Mouse (Mus musculus): Measurements from ENCODE around the gene Grid2.
"Not testable (repeated sequence)": the region's sequence is repeated elsewhere in the genome, so short reads cannot be mapped to it uniquely, and the experiment has no call there.

Gene Grid2

DNA sequence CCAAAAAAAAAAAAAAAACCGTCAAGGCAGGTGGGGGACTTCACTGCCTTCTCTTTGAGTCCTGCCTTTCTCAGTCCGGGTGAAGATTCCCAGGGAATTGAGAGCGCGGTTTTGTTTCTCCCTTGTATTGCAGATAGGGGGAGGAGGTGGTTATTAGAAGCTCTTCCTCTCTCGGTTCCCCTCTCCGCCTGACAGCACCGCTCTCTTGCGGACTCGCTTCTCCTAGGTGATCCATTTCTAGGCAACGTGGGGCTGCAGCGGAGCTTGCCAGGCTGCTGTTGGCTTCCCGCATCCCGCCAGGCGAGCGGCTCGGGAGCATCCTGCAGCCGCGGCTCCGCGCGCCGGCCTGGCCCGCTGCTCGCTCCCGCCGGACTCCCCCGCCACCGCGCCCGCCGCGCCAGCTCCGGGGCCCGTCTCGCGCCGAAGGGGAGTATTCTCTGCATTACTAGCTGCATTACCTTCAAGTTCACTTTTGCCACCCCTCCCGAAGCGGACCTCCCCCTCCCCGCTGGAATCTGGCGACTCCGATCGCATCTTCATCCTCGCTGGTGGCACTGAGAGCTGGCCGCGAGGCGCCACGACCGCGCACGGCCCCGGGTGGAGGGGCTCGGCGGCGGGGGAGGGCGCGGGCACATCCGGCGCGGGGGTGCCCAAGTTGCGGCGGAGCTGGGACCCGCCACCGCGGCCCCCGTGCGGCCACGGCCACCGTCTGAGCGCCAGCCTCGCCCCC, at the start of gene Grid2:
Gene Grid2, plus strand, starts transcription at position 51 of the 730 bp plus-strand sequence.
- DNase-seq (ENCODE audit: low spot score in 2 of 2) = no peak

DNA sequence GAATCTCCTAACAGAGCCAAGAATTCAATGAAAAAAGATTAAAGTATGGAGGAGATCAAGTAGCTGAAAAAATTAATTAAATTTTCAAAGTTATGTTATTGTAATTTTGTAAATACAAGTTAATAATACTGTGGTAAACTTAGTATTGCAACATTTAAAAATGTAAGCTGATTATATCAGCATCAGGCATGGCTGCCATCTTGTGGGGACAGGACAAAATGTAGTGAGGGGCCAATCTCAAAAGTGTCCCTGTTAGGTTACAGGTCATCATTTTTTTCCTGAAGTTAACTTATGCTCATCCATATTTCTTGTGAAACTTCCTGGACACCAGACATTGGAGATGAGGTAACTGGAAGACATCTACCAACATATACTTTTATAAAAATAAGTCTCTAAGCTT, 4.9 kb upstream of the Grid2 start:
- DNase-seq (ENCODE audit: low spot score in 2 of 2) = no peak

DNA sequence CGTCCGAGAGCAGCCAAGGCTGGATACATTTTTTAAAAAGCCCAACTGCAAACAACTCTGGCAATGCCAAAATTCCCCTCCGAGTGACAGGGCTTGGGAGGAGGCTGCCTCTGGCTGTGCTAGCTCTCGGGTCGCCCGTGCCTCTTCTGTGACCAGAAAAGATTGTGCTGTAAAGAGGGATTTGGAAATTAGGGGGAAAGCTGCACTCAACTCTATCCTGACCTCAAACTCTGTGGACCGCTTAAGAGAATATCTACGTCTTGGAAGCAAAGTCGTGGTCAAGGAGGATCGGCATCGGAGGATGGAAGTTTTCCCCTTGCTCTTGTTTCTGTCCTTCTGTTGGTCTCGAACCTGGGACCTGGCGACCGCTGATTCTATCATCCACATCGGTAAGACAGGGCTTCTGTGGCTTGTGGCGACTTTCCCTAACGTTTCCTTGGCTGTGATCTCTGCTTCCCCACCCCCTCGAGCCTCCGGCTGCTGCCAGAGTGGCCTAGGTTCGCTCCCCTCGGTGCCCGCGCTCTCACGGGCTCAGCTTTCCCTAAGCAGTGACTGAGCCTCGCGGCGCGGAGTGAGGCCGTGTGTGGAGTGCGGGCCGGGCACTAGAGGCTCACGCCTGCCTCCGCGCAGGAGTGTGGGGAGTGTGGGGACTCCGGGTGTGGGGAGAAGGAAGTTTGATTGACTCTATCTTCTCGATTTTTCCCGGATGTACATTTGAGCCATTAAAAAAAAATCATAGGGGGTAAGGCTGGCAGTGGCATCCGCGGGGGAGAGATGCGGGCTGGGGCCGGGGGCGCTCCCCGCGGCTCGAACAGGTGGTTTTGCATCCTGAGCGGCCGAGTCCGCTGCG, 1.1 kb downstream of the Grid2 start:
- DNase-seq (ENCODE audit: low spot score in 2 of 2) = no peak

DNA sequence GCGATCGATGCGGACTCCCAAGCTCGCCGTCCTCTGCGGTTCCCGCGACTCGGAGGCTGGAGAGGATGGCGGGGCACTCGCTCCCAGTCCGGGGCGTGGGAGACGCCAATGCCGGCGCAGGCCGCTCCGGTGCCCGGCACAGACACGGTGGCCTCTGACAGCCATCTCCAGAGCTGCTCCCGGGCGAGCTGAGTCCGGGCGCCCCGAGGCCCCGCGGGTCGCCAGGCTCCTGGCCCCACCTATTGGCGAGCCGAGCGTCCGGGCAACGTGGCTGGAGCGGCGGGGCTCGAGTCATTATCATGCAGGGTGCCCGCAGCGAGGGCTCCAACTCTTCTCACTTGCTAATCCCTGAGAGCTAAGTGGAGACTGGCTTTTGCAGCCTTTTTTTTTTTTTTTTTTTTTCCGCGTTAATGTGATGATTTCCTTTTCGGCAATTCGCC, 1.8 kb downstream of the Grid2 start:
- no peak for DNase-seq (ENCODE audit: low spot score in 2 of 2)

DNA sequence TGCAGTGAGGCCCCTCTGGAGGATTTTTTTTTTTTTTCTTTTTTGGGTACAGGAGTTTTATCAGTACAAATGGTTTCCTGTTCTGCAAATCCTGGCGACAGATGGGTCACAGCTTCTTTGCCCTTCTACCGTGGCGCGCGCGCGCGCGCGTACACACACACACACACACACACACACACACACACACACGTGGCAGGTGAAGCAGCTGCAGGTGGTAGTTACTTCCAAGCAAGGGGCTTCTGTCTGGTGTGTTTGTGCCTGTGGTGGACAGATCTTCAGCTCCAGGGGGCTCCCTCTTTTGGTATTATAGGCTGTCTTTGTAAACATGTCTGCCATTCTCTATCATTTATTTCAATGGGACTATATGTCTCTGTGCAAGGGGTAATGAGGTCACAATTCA, 2.2 kb downstream of the Grid2 start:
- DNase-seq (ENCODE audit: low spot score in 2 of 2) = no peak

DNA sequence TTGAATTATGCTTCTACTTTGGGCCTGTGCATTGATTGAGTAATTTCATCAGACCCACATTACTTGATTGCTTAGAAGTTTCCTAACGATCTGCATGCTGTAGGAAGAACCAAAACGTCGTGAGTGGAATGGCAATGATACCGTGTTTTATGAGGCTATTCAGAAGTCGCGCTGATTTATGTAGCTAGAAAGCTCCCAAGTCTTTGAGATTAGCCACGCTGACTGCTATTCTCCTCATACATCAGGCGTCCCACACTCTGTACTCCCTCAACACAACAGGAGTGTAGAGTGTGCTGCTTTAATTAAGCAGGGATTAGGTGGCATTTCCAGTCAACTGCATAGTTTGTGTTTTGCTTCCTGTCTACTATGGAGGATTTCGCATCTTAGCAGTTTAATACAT, 4.1 kb downstream of the Grid2 start:
- no peak for DNase-seq (ENCODE audit: low spot score in 2 of 2)

DNA sequence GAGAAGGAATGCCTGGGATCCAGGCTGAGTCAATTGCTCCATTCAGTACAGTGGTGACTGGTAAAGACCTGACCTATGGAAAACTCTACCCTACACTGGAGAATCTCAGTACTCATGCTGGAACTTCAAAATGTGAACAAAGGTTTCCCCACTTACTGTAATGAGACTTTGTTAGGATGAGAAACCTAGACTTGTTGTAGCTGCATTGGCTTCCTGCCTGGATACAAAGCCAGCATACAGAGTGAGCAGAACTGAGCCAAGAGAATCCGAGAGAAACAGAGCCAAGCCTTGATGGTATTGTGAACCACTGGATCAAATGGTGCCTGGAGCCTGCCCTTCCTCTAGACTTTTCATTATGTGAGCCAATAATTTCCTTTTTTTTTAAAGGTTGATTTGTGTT, 28.7 kb downstream of the Grid2 start:
- no peak for DNase-seq (ENCODE audit: low spot score in 2 of 2)

DNA sequence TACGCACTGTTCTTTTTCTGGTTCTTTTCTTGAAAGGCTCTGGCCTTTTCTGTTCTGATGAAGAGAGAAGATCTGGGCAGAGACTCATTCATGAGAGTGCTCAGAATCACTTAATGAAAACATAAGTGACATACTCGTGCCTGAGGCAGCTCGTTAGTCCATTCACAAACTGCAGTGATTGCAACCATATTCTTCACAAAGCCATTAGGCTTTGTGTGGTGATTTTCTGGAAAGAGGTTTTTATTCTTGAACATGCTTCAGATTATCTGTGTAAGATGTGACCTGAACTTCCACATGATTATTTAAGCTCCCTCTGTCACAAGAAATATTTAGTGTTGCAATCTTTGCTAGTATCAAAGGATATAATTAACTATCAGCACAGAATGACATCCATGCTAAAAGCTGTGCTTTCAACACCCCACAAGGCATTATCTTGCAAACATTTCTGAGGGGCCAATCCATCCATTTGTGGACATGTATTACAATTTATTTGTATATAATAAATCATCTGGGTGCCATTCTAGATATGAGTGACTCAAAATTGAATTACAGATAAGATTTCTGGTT, 86.8 kb downstream of the Grid2 start:
- no peak for DNase-seq (ENCODE audit: low spot score in 2 of 2)

DNA sequence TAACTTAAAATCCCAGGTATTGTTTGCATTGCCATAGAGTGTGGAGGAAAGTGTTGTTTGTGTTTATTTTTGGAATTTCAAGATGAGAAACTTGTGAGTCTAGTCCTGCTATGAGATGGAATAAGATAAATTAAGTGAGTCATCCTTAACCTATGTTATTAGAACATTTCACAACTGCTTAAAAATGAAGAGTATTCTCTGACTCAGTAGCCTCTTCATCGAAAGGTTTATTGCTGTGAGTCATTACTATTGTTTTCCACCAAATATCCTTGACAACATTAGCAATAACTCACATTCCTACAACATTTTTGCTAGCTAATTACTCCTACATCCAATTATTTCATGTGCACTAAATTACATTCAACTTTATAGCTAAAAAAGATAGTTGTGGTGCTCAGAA, 91.3 kb downstream of the Grid2 start:
- DNase-seq (ENCODE audit: low spot score in 2 of 2) = no peak

DNA sequence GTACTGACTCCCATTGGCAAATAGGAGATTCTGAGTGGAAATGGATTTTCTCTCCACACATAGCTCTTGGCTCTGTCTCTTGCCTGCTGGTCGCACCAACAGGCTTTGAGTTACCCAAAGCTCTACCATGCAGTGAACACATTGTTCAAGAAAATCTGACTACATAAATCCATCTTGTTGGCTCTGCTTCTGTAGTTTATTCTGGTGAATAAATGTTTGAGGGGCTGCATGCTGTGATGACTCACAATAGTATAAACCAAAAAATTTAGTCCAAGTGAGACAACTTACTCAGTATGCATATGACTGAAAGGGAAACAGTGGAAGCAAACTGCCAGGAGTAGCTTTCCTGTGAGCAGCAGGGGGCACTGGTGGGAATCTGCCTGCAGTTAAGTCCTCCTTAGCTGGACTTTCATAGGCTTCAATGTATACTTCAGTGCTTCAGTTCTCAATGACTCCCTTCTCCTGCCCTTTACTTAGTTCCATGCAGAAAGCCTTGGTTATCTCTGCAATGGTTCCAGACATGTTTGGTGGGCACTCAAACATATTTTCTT, 125.5 kb downstream of the Grid2 start:
- DNase-seq (ENCODE audit: low spot score in 2 of 2) = no peak

DNA sequence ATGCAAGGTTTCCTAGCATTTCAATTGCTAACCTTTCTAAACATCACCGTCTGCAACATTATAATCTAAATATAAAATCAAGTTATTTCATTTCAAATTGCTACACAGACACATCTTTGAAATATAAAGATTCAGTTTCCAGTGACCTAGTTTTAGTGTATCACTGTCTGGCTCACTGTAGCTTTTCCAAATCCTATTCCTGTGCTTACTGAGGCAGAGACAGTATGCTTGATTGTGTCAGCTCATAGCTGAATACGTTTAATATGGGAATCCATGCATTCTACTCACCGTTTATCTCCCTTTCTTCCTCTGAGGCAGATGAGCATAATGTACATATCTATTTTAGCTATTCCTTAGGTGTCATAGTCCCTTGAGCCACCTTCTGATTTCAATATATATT, 146.0 kb downstream of the Grid2 start:
- no peak for DNase-seq (ENCODE audit: low spot score in 2 of 2)

DNA sequence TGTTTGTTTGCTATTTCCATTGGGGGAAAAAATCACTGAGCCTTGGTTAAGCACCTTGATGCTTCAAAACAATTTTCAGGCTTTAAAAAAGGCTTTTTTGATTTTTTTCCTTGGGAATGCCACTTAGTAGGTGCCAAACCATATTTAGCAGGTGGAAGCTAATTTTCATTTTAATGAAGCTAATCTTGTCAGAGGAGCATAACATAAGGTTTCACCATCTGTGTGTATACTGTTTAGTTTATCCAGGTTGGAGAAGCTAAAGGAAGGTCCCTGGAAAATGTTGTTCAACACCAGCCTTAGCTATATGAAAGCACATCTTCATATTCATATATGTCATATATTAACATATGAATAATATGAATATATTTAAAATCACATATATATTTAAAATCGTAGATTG, 161.9 kb downstream of the Grid2 start:
- DNase-seq (ENCODE audit: low spot score in 2 of 2) = no peak

DNA sequence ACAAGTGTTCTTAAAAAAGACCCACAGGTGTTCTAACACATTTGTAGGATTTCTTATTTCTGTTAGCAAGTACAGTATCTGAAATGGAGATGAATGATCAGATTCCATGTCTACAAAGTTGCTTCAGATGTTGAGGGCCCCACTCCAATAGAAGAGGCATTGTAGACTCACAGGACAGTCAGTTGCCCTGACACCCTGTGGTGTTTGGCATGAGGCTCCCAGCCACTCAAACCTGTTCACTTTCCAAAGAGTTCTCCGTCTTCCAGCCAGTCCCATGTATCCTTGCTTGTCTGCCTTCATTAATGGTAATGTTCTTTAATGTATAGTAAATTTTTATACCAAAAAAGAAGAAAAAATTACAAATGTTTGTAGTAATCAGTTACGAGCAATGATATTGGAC, 177.1 kb downstream of the Grid2 start:
- no peak for DNase-seq (ENCODE audit: low spot score in 2 of 2)

DNA sequence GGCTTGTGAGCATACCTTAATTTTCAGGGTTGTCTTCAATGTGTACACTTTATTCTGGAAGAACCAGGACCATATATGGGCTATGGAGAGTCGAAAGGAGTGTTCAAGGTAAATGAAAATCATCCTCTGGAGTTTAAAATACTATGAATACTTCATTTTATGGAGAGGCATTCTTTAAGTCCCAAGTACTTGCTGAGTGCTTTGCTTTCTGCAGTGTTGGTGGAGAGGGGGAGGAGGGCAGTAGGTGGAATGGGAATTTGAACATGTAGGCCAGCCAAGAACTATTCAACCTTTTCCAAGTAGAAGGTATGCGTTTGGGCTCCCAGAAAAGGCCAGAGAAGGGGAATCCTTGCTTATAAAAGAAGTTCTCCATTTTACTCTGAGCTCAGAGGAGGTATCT, 192.5 kb downstream of the Grid2 start:
- no peak for DNase-seq (ENCODE audit: low spot score in 2 of 2)

DNA sequence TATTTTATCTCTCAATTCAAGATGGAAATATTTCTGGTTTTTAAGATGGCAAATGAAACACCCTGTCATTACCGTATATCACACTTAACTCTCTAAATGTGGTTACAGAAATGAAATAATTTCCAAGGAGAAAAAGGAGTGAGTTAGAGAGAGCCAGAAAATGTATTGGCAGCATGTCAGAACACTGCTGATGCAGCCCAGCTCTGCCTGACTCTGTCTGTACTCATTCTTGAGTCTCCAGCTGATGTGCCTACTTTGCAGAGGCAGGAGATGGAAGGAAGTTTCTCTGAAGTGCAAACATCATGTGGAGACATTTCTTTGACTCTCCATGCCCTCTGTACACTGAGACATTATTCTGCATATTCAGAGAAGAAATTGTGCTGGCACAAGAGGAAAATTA, 226.5 kb downstream of the Grid2 start:
- no peak for DNase-seq (ENCODE audit: low spot score in 2 of 2)

DNA sequence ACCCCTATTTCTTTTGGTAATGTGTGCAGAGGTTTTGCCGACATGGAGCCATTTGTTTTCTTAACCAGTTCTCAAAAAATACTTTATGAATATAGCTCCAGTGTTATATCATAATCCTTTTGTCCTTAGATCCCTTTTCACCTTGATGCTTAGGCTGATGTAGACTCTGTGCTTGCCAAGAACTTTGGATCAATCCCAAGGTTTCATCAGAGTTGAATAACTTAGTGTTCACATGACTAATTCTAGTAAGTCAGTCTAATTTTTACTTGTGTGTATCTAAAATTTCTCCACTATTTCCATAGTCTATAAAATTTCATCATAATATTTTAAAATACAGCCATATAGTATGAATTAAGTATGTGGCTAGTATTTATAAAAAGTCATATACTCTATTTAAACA, 259.3 kb downstream of the Grid2 start:
- DNase-seq (ENCODE audit: low spot score in 2 of 2) = no peak

DNA sequence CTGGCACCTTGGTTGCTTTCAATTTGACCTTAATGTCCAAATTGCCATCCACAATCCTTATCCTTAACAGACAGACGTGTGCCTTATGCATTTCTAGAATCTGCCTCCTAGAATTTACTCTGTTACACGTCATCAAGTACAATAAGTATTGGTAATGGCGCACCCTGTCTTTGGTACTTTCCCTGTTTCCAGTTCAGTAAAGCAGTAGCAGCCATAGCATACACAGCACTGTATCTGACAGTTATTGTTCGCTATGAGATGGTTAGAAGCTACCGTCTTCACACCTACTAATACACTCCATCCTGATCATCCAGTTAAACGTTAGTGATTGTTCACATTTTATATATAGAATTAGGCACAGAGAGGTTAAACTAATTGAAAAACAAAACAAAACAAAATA, 260.3 kb downstream of the Grid2 start:
- no peak for DNase-seq (ENCODE audit: low spot score in 2 of 2)

DNA sequence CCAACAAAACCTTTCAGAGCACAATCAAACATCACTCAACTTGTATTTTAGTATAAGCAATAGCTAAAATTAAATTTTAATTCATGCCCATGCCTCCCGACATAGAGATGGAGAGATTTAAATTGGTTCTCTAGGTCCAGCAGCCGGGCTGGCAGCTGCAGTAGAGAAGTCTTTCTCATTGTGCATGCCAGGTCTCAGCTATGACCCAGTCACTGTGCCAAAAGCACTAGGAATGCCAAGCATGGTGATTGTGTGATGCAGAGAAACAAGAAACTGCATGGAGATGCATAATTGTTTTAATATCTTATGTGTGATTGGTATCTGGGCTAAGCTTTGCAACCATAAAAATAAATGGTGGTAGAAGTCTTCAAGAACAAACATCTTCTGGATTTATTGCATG, 276.1 kb downstream of the Grid2 start:
- no peak for DNase-seq (ENCODE audit: low spot score in 2 of 2)

DNA sequence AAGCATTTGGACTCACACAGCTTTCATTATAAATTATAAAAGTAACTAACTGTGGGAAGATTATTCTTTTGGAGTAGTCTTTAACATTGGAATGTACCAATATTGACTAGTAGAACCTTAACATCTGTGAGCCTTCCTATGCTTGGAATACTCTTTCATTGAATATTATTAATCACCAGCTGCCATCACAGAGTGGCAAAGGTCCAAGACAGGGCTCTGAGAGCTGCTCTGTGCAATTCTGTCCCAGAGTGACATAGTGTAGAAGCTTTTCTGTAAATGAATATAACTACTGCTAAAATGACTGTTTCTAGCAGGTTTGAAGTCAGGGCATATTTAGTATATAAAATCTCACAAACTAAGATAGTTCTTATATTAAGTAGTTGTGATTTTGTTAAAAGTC, 277.2 kb downstream of the Grid2 start:
- no peak for DNase-seq (ENCODE audit: low spot score in 2 of 2)

DNA sequence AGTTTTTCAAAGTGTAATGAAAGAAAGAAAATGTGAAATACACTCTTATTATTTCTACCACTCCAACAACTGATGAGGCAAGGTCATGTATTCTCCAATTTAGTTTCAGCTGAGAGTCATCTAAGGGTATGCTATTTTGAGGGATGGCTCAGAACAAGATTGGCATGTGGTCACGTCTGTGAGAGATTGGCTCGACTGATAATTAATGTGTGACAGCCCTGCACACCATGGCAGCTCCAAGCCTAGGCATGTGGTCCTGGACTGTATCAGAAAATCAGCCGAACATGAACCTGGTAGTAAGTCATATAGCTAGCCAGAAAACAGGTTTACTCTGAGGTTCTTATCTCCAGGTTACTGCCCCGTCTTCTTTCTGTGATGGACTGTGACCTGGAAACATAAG, 292.1 kb downstream of the Grid2 start:
- DNase-seq (ENCODE audit: low spot score in 2 of 2) = no peak

DNA sequence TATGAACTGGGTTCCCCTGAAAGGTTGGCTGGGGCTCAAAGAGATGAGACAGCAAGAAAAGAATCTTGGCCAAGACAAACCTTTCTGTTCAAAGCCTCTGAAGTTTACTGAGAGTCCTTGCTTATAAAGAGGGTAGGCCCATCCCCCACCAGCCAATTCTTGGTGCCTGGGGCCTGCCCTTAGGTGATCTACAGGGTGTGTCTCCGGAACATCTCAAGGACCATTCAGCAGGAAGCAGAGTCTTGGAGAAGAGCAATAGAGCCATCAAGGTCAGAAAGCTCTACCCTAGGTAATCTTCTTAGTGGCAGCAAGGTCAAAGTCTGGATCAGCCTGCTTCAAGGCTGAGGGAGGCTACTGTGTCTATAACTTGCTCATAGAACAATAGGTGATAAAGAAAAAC, 313.1 kb downstream of the Grid2 start:
- DNase-seq (ENCODE audit: low spot score in 2 of 2) = not testable (repeated sequence)

DNA sequence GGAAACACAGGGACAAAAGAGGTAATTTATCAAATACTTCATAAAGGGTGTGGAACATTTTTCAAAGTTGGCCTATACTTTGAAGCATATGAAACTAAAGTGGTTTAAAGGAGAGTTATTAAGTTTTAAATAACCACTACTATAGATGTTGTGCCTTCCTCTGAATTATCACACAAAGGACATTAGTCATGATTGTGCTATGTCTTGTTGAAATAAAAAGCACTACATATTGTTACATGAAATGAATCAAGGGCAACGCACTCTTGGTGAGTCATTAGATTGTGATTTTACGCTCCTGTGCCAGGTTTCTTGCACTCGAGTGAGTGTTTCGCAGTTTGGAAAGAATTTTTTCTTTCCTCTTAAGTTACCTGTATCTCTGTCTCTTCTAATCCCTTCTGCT, 335.0 kb downstream of the Grid2 start:
- DNase-seq (ENCODE audit: low spot score in 2 of 2) = no peak

DNA sequence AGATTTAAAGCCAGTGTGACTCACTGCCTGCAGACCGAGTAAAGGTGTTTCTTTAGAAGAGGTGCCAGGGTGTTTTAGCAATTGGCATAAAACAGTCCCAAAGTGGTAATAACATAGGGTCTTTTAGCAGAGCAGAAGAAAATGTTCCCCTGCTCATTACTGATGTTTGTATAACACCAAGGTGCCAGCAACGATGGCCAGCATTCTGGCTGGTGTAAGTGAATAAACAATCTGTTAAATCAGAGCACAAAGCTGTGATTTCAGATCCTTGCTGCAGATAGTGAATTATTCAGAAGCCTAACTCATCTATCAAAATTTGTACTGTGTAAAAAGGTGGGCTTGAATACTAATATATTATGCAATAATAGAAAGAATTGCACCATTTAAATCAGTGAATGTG, 353.9 kb downstream of the Grid2 start:
- no peak for DNase-seq (ENCODE audit: low spot score in 2 of 2)

Data from heart, adult 9 months (tissue).